Mouse (Mus musculus) left cerebral cortex, adult 6 months (tissue): ENCODE data around the gene Hexa. TPM values are rescaled to one million over a fixed set of nuclear protein-coding genes. Genes with fewer than 3 reads are reported as not detected.

Source experiments
- long read RNA-seq, 2 experiments: library from polyadenylated mRNA; unstranded; transcript quantifications; one replicate each; pipeline ENCODE4 v2.0.0; 2019 to 2020
- polyA plus RNA-seq: library from polyadenylated mRNA; unstranded; fragments of <200 nt; fragmentation: Nextera tagmentation; gene quantifications from 2 replicates; pipeline ENCODE4 v1.2.3, GENCODE M21; 2021

The Hexa gene
- 46.4 and 61.8 TPM in 2 replicates for polyA plus RNA-seq
- long read RNA-seq, experiment 1, transcript Hexa-201 (14 exons, 1,996 nt), result major isoform, 340 of 410 reads
- long read RNA-seq, experiment 1, partial matches to known transcripts, result 8 of 410 reads
- long read RNA-seq, experiment 1, other reads (novel, unspliced or antisense), result 62 of 410 reads
- long read RNA-seq, experiment 2, transcript Hexa-201 (14 exons, 1,996 nt), result major isoform, 85 of 110 reads
- long read RNA-seq, experiment 2, partial matches to known transcripts, result 12 of 110 reads
- long read RNA-seq, experiment 2, other reads (novel, unspliced or antisense), result 13 of 110 reads

DNA sequence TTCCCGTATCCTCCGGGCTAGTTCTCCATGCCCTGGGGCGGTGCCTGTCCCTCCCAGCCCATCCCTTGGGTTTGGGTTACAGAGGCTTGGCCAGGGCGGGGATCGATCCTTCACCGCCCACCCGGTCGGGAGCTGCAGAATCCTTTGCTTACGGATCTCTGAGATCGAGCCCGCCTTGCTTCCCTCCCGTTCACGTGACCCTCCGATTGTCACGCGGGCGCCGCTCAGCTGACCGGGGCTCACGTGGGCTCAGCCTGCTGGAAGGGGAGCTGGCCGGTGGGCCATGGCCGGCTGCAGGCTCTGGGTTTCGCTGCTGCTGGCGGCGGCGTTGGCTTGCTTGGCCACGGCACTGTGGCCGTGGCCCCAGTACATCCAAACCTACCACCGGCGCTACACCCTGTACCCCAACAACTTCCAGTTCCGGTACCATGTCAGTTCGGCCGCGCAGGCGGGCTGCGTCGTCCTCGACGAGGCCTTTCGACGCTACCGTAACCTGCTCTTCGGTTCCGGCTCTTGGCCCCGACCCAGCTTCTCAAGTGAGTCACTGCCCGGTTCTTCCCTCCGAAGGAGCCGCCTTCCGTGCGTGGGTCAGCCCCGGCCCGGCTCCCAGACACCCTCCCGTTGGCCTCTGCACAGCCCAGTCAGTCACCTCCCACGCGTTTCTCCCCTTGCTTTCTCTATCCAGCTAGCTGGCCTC, at the start of gene Hexa, which contains the start of gene Tmem202:
Gene Hexa, plus strand, starts transcription at position 100 of the 697 bp plus-strand sequence.
Gene Tmem202, minus strand, starts transcription at position 407 of the 697 bp plus-strand sequence.

DNA sequence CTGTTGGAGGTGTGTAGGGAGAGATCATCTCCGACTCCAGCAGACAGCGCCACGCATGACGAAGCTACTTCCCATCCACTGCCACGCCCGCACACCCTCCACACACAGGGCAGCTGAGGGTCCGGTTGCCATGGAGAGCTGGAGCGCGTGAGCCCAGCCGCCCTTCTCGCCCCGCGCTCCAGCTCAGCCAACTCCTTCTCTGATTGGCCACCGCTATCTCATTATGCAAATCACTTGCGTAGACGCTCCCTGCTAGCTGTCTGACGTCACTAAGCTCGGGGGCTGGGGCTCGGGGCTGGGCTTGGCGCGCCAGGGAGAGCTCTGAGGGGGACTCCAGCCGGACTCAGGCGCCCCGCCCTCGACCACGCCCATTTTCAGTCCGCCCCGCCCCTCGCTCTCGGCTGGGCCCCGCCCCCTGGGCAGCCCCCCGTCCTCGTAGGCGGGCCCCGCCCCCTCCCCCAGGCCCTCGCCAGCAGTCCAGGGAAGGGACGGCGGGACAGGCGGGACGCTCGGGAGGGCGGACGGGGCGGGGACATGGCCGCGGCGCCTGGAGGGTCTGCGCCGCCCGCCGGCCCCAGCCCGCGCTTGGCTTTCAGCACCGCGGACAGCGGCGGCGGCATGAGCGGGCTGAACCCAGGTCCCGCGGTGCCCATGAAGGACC, 38.6 kb downstream of the Hexa start, which contains the start of gene Celf6:
Gene Celf6, plus strand, starts transcription at position 74 of the 661 bp plus-strand sequence.

Other genes starting within 250 kb of the Hexa start
- gene Adpgk, start 248.0 kb upstream of the Hexa start, polyA plus RNA-seq, result 10.7 and 11.7 TPM in 2 replicates
- gene Bbs4, start 186.0 kb upstream of the Hexa start, polyA plus RNA-seq, result 46.6 and 74.9 TPM in 2 replicates
- 7.6 and 8.6 TPM in 2 replicates for gene Arih1, start 52.9 kb upstream of the Hexa start, polyA plus RNA-seq
- 5.3 and 5.5 TPM in 2 replicates for gene Tmem202, start 307 bp downstream of the Hexa start, polyA plus RNA-seq
- 6.7 and 8.7 TPM in 2 replicates for gene Celf6, start 38.4 kb downstream of the Hexa start, polyA plus RNA-seq
- gene Parp6, start 77.7 kb downstream of the Hexa start, polyA plus RNA-seq, result 45.1 and 97.6 TPM in 2 replicates
- gene Pkm, start 116.8 kb downstream of the Hexa start, polyA plus RNA-seq, result 1,112 and 1,113 TPM in 2 replicates
- gene Gramd2, start 140.6 kb downstream of the Hexa start, polyA plus RNA-seq, result 6.7 and 7.4 TPM in 2 replicates
- gene Senp8, start 211.2 kb downstream of the Hexa start, polyA plus RNA-seq, result 2.3 and 4.1 TPM in 2 replicates
- gene Myo9a, start 211.4 kb downstream of the Hexa start, polyA plus RNA-seq, result 5.7 and 6.0 TPM in 2 replicates